16 mouse cellular contexts compared by ENCODE assay signal in the genomic region with DNA sequence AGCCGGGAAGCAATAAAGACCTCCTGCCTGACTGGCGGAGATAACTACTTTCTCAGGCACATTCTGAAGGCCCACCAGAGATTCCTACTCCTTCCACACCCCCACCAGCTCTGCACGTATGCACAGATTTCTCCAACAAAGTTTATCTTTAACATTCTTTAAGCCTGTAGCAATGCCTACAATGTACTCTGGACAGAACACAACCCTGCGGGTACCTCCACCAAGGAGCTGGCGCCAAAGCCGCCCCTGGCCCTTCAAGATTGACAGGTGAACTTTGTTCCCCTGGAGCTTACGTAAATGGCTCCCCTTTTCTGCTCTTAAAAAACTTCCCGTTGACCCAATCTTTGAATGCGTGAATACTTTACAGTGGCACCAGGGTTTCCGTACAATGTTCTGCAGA. TPM values are rescaled to one million over a fixed set of nuclear protein-coding genes. Genes with fewer than 3 reads are reported as not detected.
DNase-seq lines count a peak whose midpoint lies in the region; ATAC-seq and TF ChIP-seq lines count a peak whose summit lies in the region.
"Had no signal": no experiment of that assay in that cellular context is flagged by ENCODE, and none has a peak within 500 bp of the region (broad histone marks: within the 10 kb centered on the region; RNA-seq: fewer than 3 reads in every experiment).

No protein-coding gene starts in this region.

- DNase-seq in embryo, embryonic 11 days, result peak; percentile 7
- DNase-seq in embryo, embryonic 9.5 days (ENCODE audit: extremely low spot score), result no peak
- DNase-seq in kidney, adult 18-20 months, result peak; percentile 16
- no peak for DNase-seq in kidney, adult 2 months
- DNase-seq in urinary bladder, postnatal 4 days (ENCODE audit: low spot score in 2 of 2), result no peak
- DNase-seq in left cerebral cortex, adult 9 months (ENCODE audit: low spot score in 2 of 2), result no peak
- DNase-seq: adrenal gland, adult 8-10 months; cerebellum, postnatal 25 days; forebrain, postnatal 0 days; gastrocnemius, postnatal 14 days; lung, adult 2 months; right cerebral cortex, postnatal 14 days had no signal

- no peaks in the 10 kb centered on the region for H3K9me3 ChIP-seq in embryonic facial prominence, embryonic 13.5 days
- no peaks in the 10 kb centered on the region for H3K9me3 ChIP-seq in limb, embryonic 13.5 days
- H3K9me3 ChIP-seq: hindbrain, embryonic 13.5 days; midbrain, embryonic 10.5 days had no signal

- H3K4me3 ChIP-seq in kidney, adult 2 months (ENCODE audit: insufficient read depth, low read depth, low read length), result no peak overlapping the region
- H3K4me3 ChIP-seq in embryonic facial prominence, embryonic 13.5 days, result no peak overlapping the region
- no peak overlapping the region for H3K4me3 ChIP-seq in limb, embryonic 13.5 days
- H3K4me3 ChIP-seq: hindbrain, embryonic 13.5 days; midbrain, embryonic 10.5 days had no signal

- no peaks in the 10 kb centered on the region for H3K27me3 ChIP-seq in kidney, adult 2 months (replicated peaks; ENCODE audit: control insufficient read depth, insufficient read depth, low read length)
- H3K27me3 ChIP-seq in embryonic facial prominence, embryonic 13.5 days, result no peaks in the 10 kb centered on the region
- no peaks in the 10 kb centered on the region for H3K27me3 ChIP-seq in limb, embryonic 13.5 days
- H3K27me3 ChIP-seq: hindbrain, embryonic 13.5 days had no signal

- H3K9ac ChIP-seq in embryonic facial prominence, embryonic 13.5 days, result no peak overlapping the region
- no peak overlapping the region for H3K9ac ChIP-seq in limb, embryonic 13.5 days
- H3K9ac ChIP-seq: forebrain, postnatal 0 days; hindbrain, embryonic 13.5 days had no signal

- 58% methylated on average over 10 of the region's 10 CpGs for WGBS in kidney, adult 2 months
- 67% methylated on average over 10 of the region's 10 CpGs for WGBS in embryonic facial prominence, embryonic 13.5 days
- WGBS in limb, embryonic 13.5 days, result 53% methylated on average over 10 of the region's 10 CpGs

- no peak overlapping the region for H3K27ac ChIP-seq in kidney, adult 2 months (ENCODE audit: insufficient read depth, low read depth, low read length)
- H3K27ac ChIP-seq in embryonic facial prominence, embryonic 13.5 days, result peak overlapping the region; percentile 51; the same call in 1 of the 2 replicates
- H3K27ac ChIP-seq in limb, embryonic 13.5 days, result peak overlapping the region; percentile 48; the same call in 1 of the 2 replicates
- H3K27ac ChIP-seq: hindbrain, embryonic 13.5 days; midbrain, embryonic 10.5 days had no signal

- ATAC-seq in embryonic facial prominence, embryonic 13.5 days (ENCODE audit: insufficient number of reproducible peaks, insufficient read depth, low FRiP score, low TSS enrichment, low read depth), result no peak
- ATAC-seq in limb, embryonic 13.5 days (ENCODE audit: low FRiP score, low read depth), result no peak
- ATAC-seq: forebrain, postnatal 0 days had no signal

- no peaks in the 10 kb centered on the region for H3K36me3 ChIP-seq in kidney, adult 2 months (ENCODE audit: control insufficient read depth, insufficient read depth, low read length)
- H3K36me3 ChIP-seq in embryonic facial prominence, embryonic 13.5 days, result no peaks in the 10 kb centered on the region
- no peaks in the 10 kb centered on the region for H3K36me3 ChIP-seq in limb, embryonic 13.5 days
- H3K36me3 ChIP-seq: hindbrain, embryonic 13.5 days; midbrain, embryonic 10.5 days had no signal

- TF ChIP-seq CTCF in kidney, adult 2 months (conservative IDR thresholded peaks at IDR 0.05; ENCODE audit: insufficient read depth, insufficient read length, low read depth, low read length), result no peak

- no peak for TF ChIP-seq POLR2A in kidney, adult 2 months (IDR thresholded peaks at IDR 0.05; ENCODE audit: low read depth, low read length)

- no peaks in the 10 kb centered on the region for H3K4me1 ChIP-seq in kidney, adult 2 months (ENCODE audit: control insufficient read depth, insufficient read depth, low read length)
- H3K4me1 ChIP-seq in embryonic facial prominence, embryonic 13.5 days, result peaks cover 70% of the 10 kb centered on the region
- H3K4me1 ChIP-seq in limb, embryonic 13.5 days, result peaks cover 81% of the 10 kb centered on the region

- no peak overlapping the region for H3K4me2 ChIP-seq in embryonic facial prominence, embryonic 13.5 days
- no peak overlapping the region for H3K4me2 ChIP-seq in limb, embryonic 13.5 days (replicated peaks)
- H3K4me2 ChIP-seq: hindbrain, embryonic 13.5 days had no signal

RNA-seq across cellular contexts. Expression of gene Mrpl23, which starts 3.1 kb away (rescaled TPM):
- polyA plus RNA-seq in kidney, adult 2 months (2012; rRNA removed), result 10.3 and 11.0 TPM in 2 replicates
- polyA plus RNA-seq in embryonic facial prominence, embryonic 13.5 days (2015; fragmentation: Nextera tagmentation; extraction: Ambion mirVana), result 36.0 and 36.7 TPM in 2 replicates
- polyA plus RNA-seq in limb, embryonic 13.5 days (2015; fragmentation: Nextera tagmentation; extraction: Ambion mirVana), result 27.3 and 35.1 TPM in 2 replicates

RNA-seq across cellular contexts. Expression of gene Tnnt3, which starts 30.7 kb away (rescaled TPM):
- 48.3 TPM in 1 of 2 replicates, not detected in the other for polyA plus RNA-seq in kidney, adult 2 months (2012; rRNA removed)
- 3.8 and 5.8 TPM in 2 replicates for polyA plus RNA-seq in embryonic facial prominence, embryonic 13.5 days (2015; fragmentation: Nextera tagmentation; extraction: Ambion mirVana)
- 60.9 and 62.3 TPM in 2 replicates for polyA plus RNA-seq in limb, embryonic 13.5 days (2015; fragmentation: Nextera tagmentation; extraction: Ambion mirVana)

Comparison
In these comparisons a context has a peak if more than half of its experiments do, and no peak if none do; other contexts are left out.
1. DNase-seq: peak in embryo, embryonic 11 days (single experiment) and kidney, adult 18-20 months (single experiment); none in embryo, embryonic 9.5 days (single experiment), kidney, adult 2 months (single experiment), urinary bladder, postnatal 4 days (0 of 2) and left cerebral cortex, adult 9 months (0 of 2).